Mouse (Mus musculus): ENCODE measurements around the gene Gm9774.

Gene Gm9774

GRCm38 (mm10) chr3:92429323-92429722, at the start of gene Gm9774:
Gene Gm9774, minus strand, starts transcription at chr3:92429423.
- no peak for ATAC-seq (ENCODE audit: low TSS enrichment)

- no peak for ATAC-seq (ENCODE audit: low TSS enrichment)
These were observed 40.9 kb upstream of the Gm9774 start for GRCm38 (mm10) chr3:92470111-92470510.

GRCm38 (mm10) chr3:92467424-92467823, 38.2 kb upstream of the Gm9774 start:
- no peak for ATAC-seq (ENCODE audit: low TSS enrichment)

- no peak for ATAC-seq (ENCODE audit: low TSS enrichment)
These were observed 37.4 kb upstream of the Gm9774 start for GRCm38 (mm10) chr3:92466576-92466975.

GRCm38 (mm10) chr3:92458620-92459019, 29.4 kb upstream of the Gm9774 start, which contains the start of gene Sprr3:
Gene Sprr3, minus strand, starts transcription at chr3:92458720.
- no peak for ATAC-seq (ENCODE audit: low TSS enrichment)

GRCm38 (mm10) chr3:92455151-92455550, 25.9 kb upstream of the Gm9774 start:
- ATAC-seq (ENCODE audit: low TSS enrichment), result no peak

- ATAC-seq (ENCODE audit: low TSS enrichment), result no peak
These were observed 11.0 kb upstream of the Gm9774 start for GRCm38 (mm10) chr3:92440177-92440576.

GRCm38 (mm10) chr3:92438689-92439088, 9.5 kb upstream of the Gm9774 start, which contains the start of gene Sprr1b:
Gene Sprr1b, minus strand, starts transcription at chr3:92438789.
- no peak for ATAC-seq (ENCODE audit: low TSS enrichment)

GRCm38 (mm10) chr3:92432282-92432681, 3.1 kb upstream of the Gm9774 start, which contains the start of gene Sprr2k:
Gene Sprr2k, plus strand, starts transcription at chr3:92432582.
- no peak for ATAC-seq (ENCODE audit: low TSS enrichment)

- ATAC-seq (ENCODE audit: low TSS enrichment), result no peak
These were observed 11.4 kb downstream of the Gm9774 start, which contains the start of gene Sprr2j-ps for GRCm38 (mm10) chr3:92417782-92418181. Gene Sprr2j-ps, plus strand, starts transcription at chr3:92418082.

- no peak for ATAC-seq (ENCODE audit: low TSS enrichment)
These were observed 21.5 kb downstream of the Gm9774 start, which contains the start of gene Sprr2i for GRCm38 (mm10) chr3:92407691-92408090. Gene Sprr2i, plus strand, starts transcription at chr3:92407991.

- no peak for ATAC-seq (ENCODE audit: low TSS enrichment)
These were observed 34.9 kb downstream of the Gm9774 start for GRCm38 (mm10) chr3:92394301-92394700.

- no peak for ATAC-seq (ENCODE audit: low TSS enrichment)
These were observed 43.8 kb downstream of the Gm9774 start, which contains the start of gene Sprr2h for GRCm38 (mm10) chr3:92385385-92385784. Gene Sprr2h, plus strand, starts transcription at chr3:92385685.
